Mouse (Mus musculus) embryonic fibroblast, embryonic 13.5 days (primary cell): ENCODE measurements around the gene Gm20696.

Experiments used
- CTCF ChIP-seq: IDR thresholded peaks from 2 replicates; pipeline ENCODE4 v1.5.1; 2011; ENCODE audit warnings: mild to moderate bottlenecking, control low read depth, low read length, moderate library complexity, borderline replicate concordance; ENCODE audit not compliant: insufficient read depth
- POLR2A ChIP-seq: IDR thresholded peaks from 2 replicates; pipeline ENCODE4 v1.6.1; 2011; ENCODE audit warnings: low read depth, mild to moderate bottlenecking, control low read depth, low read length, moderate library complexity

DNA sequence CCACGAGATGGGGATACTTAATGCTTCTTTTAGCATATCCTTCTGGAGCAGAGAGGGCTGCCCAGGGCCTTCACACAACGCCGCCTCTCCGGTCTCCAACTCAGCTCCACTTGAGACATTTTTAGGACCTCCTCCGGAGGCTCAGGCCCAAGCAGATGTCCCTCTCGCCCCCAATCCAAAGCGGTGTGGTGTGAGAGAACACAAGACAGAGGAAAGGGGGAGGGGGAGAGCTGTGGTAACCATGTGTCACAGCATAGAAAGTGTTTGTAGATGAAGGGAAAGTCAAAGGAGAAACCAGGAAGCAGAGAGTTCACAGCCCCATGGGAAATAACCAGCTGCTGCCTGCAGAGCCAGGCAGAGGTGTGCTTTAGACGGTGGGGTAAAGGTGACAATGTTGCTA is 99.7 kb downstream of the Gm20696 start:
- TF ChIP-seq CTCF (no peak), POLR2A (no peak)
